Mouse (Mus musculus) cortical plate, adult 2 months (tissue): ENCODE results near the gene Tssk6. TPM values are rescaled to one million over a fixed set of nuclear protein-coding genes. Genes with fewer than 3 reads are reported as not detected.

Experiments used
- H3K27ac ChIP-seq: fragments of 200-500 bp; 2 replicates; pipeline ENCODE4 v1.5.1; 2012; ENCODE audit warnings: low read length, control low read depth, inconsistent platforms; ENCODE audit not compliant: insufficient read depth
- H3K4me1 ChIP-seq: fragments of 200-500 bp; 2 replicates; pipeline ENCODE4 v1.6.1; 2011; ENCODE audit warnings: low read length; ENCODE audit not compliant: control insufficient read depth, insufficient read depth
- H3K4me3 ChIP-seq: fragments of 200-500 bp; 2 replicates; pipeline ENCODE4 v1.5.1; 2011; ENCODE audit warnings: mild to moderate bottlenecking, low read length, control low read depth; ENCODE audit not compliant: insufficient read depth
- CTCF ChIP-seq: fragments of 200-500 bp; IDR thresholded peaks from 2 replicates; pipeline ENCODE4 v1.5.1; 2011; ENCODE audit warnings: mild to moderate bottlenecking, control low read depth, low read length; ENCODE audit not compliant: insufficient read depth; ENCODE audit errors: extremely low read depth
- POLR2A ChIP-seq: fragments of 200-500 bp; IDR thresholded peaks from 2 replicates; pipeline ENCODE4 v1.6.1; 2011; ENCODE audit warnings: mild to moderate bottlenecking, low read length, control low read depth; ENCODE audit not compliant: insufficient read depth; ENCODE audit errors: extremely low read depth
- polyA plus RNA-seq: library from polyadenylated mRNA; depleted of rRNA; stranded (reverse); fragments of >200 nt; gene quantifications from 2 replicates; pipeline ENCODE4 v1.2.3, GENCODE M21; 2012

Gene Tssk6
- polyA plus RNA-seq, 1 experiment, result 0.29 TPM

GRCm38 (mm10) chr8:69884141-69884540 lies 17.8 kb upstream of the Tssk6 start:
- H3K27ac ChIP-seq, result no peak overlapping the region
- TF ChIP-seq POLR2A (no peak), CTCF (no peak)
- no peak overlapping the region for H3K4me3 ChIP-seq
- no peaks in the 10 kb centered on the region for H3K4me1 ChIP-seq

- Histone ChIP-seq H3K4me3 (no peak within 1 kb of the TSS; the same call in 1 of the 2 replicates), H3K27ac (no peak within 1 kb of the TSS), H3K4me1 (no peaks in the 10 kb centered on the region; the same call in 1 of the 2 replicates)
- no peak for TF ChIP-seq POLR2A
- no peak for TF ChIP-seq CTCF
These were observed 14.4 kb upstream of the Tssk6 start, which contains the start of gene Cilp2 for GRCm38 (mm10) chr8:69887289-69888243. Gene Cilp2, minus strand, starts transcription at chr8:69887687.

- Histone ChIP-seq H3K27ac (no peak overlapping the region), H3K4me1 (no peaks in the 10 kb centered on the region; the same call in 1 of the 2 replicates), H3K4me3 (no peak overlapping the region; the same call in 1 of the 2 replicates)
- TF ChIP-seq CTCF (no peak), POLR2A (no peak)
These were observed 13.6 kb upstream of the Tssk6 start for GRCm38 (mm10) chr8:69888244-69888866.

- H3K4me3 ChIP-seq, result no peak overlapping the region; the same call in 1 of the 2 replicates
- TF ChIP-seq POLR2A (no peak), CTCF (no peak)
- H3K27ac ChIP-seq, result no peak overlapping the region
- H3K4me1 ChIP-seq, result no peaks in the 10 kb centered on the region; the same call in 1 of the 2 replicates
These were observed 13.1 kb upstream of the Tssk6 start for GRCm38 (mm10) chr8:69888902-69889301.

- no peaks in the 10 kb centered on the region; the same call in none of the 2 replicates for H3K4me1 ChIP-seq
- no peak overlapping the region for H3K27ac ChIP-seq
- TF ChIP-seq POLR2A (no peak), CTCF (peak; percentile 64)
- H3K4me3 ChIP-seq, result no peak overlapping the region
These were observed 11.2 kb upstream of the Tssk6 start for GRCm38 (mm10) chr8:69890813-69891241.

GRCm38 (mm10) chr8:69893863-69894262 lies 8.1 kb upstream of the Tssk6 start:
- peaks cover 4% of the 10 kb centered on the region for H3K4me1 ChIP-seq
- no peak overlapping the region for H3K4me3 ChIP-seq
- no peak overlapping the region for H3K27ac ChIP-seq
- no peak for TF ChIP-seq POLR2A
- peak; percentile 37 for TF ChIP-seq CTCF

GRCm38 (mm10) chr8:69894836-69895332 lies 7.1 kb upstream of the Tssk6 start:
- H3K27ac ChIP-seq, result no peak overlapping the region
- no peak overlapping the region for H3K4me3 ChIP-seq
- H3K4me1 ChIP-seq, result peaks cover 4% of the 10 kb centered on the region
- TF ChIP-seq CTCF (no peak), POLR2A (no peak)

- TF ChIP-seq CTCF, result no peak
- no peak for TF ChIP-seq POLR2A
These were observed 6.1 kb upstream of the Tssk6 start for GRCm38 (mm10) chr8:69895772-69896451.

GRCm38 (mm10) chr8:69897857-69898256 lies 4.1 kb upstream of the Tssk6 start:
- H3K4me3 ChIP-seq, result no peak overlapping the region
- no peak overlapping the region for H3K27ac ChIP-seq
- peaks cover 12% of the 10 kb centered on the region for H3K4me1 ChIP-seq
- no peak for TF ChIP-seq POLR2A
- no peak for TF ChIP-seq CTCF

More at GRCm38 (mm10) chr8:69895772-69896451, 6.1 kb upstream of the Tssk6 start:
- no peak overlapping the region for H3K27ac ChIP-seq
- H3K4me3 ChIP-seq, result no peak overlapping the region
- H3K4me1 ChIP-seq, result peaks cover 9% of the 10 kb centered on the region
